Mouse (Mus musculus) gastrocnemius, postnatal 4 days (tissue): ENCODE measurements at regions not wholly inside any gene's neighbourhood (a gene's known extent, or its start where the extent isn't known, plus 50 kb on each side); places are given as distances from the start of the nearest gene placed in this dataset.

ENCODE experiments used
- DNase-seq, 2 experiments: peaks; one replicate each; pipeline ENCODE4 v3.0.0; 2021 to 2022; ENCODE audit warnings: low spot score in 2 of 2, mixed read lengths in 2 of 2

DNA sequence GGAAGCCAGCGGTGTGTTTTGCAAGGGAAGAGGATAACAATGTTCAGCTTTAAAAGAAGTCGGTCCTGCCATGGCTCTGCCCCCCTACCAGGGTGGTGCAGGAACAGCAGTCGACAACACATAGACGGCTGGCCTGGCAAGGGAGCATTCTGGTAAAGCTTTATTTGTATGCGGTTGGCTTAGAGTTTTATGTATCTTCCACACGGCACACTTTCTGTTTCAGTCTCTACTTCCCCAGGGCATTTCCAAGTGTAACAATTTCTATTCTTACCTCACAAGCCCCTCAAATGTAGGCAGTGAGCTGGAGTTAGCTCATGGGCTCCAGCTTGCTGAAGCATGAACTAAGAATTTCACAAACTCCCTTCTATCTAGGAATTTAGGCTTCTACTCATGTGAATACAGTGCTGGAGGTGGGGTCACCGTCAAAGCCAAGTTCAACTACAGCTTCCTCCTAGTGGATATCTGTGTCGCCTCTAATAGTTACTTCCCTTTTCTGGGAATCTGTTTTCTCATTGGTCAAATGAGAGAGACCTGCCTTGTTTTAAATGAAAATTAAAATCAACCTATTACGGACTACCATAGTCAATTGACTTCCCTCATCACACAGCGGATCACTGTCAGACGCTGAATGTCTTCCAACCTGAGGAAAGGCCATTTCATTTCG, 190.2 kb upstream of the Dynlrb2 start:
- DNase-seq: no peak

DNA sequence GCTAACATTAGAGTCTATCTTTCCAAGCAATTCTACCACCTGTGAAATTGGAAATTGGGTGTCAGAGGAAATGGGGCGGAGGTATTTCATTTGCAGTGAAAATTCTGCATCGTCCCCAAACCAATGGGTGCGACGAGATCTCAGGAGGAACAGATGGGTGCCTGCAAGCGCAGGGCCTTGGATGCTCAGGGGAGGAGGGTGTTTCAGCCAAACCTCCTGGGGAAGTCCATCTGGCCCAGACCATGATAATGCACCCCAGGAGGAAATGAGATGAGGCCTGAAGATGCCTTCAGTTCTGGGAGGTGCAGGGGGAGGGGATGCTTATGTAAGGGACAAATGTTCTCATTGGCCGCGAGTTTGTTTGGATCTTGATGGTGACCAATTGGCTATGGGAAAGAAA, 205.9 kb upstream of the Dynlrb2 start:
- DNase-seq: no peak

DNA sequence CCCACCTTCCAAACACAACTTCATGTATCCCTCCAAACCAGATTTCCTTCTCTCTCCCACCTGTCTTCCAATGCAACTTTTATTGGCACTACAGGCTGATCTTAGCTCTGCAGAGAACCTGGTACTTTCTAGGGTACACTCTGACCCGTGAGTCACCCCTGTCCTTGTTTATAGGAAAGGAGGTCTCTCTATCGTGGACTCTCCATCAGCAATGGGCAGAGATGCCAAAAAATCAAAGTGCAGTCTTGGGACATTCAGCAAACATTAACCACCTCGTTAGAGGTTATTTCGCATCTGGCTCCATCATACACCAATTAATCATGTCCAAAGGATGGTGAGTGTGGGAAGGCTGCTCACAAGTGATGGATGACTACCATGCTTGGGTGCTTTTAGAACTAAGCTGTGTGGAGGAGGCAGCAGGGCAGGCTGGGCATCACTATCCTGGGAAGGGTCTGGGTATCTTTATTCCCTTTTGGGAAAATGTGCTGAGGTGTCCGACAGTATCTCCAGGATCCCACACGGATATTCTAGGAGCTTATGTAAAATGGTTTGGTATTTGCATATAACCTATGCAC, 214.0 kb upstream of the Dynlrb2 start:
- DNase-seq: no peak

DNA sequence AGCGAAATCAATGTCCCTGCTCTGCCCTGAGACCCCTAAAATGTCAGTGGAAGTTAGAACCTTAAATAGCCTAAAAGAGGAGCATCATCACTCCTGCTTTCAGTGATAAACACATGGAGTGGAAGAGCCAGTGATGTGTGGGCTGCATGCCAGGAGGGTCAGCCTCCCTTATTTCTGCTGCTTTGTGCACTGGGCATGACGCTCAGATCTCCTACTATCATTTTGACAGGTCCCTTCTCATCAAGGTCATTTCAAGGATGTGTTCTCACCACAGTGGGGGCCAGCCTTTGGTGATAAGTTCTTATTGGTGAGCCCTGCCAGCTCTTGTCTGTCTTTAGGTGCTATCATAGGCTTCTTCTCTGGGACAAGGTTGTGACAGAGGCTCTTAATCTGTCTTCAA, 215.5 kb upstream of the Dynlrb2 start:
- DNase-seq: no peak

DNA sequence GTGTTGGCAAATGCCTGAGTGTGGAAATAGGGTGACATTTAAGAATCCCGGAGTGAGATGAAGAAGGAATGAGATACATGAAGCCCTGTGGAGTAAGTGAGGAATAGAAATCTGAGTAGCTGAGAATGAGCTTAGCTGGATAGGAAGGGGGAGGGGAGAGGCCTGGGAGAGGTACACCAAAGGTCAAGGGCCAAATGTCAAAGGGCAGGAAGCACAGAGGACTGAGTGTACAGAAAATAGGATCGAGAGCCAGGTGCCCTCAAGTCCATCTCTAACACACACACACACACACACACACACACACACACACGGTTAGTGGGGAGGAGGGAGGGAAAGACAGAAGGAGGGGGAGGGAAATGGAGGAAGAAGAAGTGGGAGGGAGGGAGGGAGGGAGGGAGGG, 220.8 kb upstream of the Dynlrb2 start:
- DNase-seq: no peak

DNA sequence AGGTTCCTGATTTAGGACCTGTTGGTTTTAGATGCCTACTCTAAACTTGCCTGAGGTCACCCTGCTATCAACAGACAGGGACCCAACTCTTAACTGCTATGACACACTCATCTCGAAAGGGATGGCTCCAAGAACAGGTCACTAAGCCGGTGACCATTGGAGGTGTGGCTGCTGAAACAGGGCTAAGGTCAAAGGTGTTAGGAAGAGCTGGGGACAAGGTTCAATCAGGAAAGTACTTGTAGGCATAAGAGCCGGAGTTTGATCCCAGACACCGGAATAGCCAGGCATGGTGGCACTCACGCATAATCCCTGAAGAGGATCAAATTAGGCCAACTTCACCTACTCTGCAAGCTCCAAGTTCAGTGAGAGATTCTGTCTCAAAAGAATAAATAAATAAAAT, 222.4 kb upstream of the Dynlrb2 start:
- DNase-seq: no peak

DNA sequence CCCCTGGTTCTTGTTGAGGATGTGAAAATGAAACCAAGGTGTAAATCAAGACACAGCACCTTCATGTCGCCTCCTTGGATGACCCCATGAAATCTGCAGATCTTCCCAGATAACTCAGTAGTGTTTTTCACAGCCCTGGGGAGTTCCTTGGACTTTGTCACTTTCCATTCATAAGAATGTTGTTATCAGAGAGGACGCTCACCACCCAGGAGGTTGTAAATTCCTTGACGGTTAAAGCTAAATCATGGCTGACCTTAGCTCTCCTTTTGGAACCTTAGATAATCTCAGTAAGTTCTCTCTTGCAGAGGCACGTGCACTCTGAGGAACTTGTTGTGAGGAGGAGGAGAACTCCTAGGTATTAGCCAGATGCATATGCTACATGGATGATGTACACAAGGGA, 229.8 kb upstream of the Dynlrb2 start:
- no peak for DNase-seq

DNA sequence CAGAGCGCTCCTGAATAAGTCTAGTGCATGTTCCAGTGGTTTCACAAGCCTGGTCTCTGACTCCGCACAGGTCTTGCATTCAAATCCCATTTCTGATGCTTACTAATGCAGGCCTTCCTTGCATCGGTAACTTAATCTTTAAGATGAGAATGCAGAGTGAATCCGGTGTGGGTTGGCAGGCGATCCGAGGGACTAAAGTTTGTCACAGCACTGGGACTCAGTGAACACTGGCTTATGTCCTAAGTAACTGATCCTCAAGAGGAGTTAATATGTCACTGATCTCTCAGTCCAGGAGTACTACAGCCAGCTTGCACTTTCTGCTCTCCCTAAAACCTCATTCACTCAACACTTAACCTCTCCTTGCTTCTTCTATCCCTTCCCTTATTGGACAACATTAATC, 233.5 kb upstream of the Dynlrb2 start:
- no peak for DNase-seq

DNA sequence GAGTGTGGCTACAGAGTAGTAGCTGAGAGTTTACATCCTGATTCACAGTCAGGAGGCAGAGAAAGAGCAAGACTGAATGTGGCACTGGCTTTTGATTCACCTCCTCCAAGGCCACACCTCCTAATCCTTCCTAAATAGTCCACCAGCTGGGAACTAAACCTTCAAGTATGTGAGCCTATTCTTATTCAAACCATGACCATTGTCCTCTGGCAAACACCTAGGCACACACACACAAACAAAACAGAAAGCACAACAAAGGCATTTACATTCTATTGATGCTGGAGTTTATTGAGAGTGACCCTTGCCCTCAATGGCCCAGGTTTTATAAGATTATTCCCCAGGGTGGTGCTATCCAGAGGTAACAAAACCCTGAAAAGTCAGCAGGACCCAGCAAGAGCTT, 235.4 kb upstream of the Dynlrb2 start:
- no peak for DNase-seq

DNA sequence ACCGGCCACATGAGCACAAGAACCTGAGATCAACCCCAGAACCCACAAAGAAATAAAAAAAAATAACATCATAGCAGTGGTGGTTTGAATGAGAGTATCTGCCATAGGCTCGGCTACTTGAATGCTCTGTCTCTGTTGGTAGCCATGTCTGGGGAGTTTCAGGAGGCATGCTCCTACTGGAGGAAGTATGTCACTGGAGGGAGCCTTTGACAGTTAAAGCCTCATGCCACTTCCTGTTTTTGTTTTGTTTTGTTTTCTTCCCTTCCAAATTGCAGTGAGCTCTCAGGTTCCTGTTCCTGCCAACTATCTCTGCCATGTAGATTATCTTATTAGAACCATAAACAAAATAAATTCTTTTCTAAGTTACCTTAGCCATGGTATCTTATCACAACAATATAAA, 236.1 kb upstream of the Dynlrb2 start:
- DNase-seq: no peak

DNA sequence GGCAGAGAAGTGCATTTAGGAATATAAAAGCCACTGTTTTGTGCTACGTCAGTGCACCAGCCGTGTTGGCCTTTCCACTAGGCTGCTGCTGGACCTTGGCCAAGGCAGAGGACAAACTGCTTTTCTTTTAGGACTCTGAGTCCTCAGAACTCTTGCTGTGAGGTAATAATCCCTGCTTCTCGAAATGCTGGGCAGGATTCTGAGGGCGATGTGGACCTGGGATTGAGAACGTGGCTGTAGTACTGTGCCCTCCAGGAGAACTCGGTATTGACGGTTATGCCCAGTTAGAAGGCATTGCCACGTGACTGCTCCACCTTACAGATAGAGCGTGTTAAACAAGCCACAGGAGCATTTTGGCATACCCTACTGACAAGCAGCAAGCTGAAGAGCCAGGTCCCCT, 236.6 kb upstream of the Dynlrb2 start:
- peak in 1 of 2 experiments; percentile 39 for DNase-seq

DNA sequence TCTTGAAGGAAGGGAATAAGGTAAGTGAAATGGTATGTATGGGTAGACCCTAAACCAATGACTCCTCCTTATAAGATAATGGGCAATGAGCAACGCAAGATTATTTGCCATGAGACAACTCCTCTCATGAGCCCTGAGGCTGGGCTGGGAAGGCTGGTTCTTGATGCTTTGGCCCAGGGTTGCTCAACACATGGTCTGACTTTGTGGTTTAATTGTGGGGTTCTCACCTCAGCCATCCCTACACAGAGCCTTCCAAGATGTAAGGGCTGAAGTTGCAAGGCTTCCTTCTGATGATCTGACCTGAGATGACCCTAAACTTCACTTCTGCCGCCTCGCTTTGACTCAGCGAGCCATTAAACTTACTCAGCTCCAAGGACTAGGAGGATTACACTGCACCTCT, 237.8 kb upstream of the Dynlrb2 start:
- DNase-seq: no peak

DNA sequence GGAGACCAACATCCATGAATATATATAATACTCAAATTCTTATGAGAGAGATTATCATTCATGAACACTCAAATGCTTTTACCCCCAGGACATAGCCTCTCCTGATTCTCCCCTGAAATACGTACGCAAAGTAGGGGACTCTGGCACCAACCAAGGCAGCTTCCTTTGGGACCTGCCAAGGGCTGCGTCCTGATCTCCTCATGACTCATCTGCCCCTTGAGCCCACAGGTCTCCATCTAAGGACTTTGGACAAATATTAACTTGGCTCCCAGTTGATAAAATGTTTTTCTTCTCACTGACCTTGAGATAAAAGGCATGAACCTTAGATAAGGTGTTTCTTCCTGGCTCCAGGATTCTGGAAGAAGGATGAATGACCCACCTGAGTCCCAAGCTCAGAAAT, 239.2 kb upstream of the Dynlrb2 start:
- no peak for DNase-seq

DNA sequence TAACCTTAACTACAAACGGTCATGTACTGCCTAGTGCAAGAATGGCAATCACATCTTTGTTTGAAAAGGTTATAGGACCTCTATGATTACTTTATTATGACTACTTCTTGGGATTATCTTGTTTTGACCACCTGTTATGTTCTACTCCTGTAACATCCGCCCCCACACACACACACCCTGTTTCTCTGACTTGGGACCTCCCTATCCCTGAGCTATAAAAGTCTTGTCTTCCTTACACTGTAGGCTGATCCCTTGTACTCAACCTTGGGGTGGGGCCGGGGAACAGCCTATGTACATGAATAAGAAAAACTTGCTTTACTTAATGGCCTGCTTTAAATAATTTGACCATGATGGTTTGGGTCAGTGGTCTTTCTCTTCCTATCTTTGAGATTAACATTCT, 240.7 kb upstream of the Dynlrb2 start:
- DNase-seq: no peak

DNA sequence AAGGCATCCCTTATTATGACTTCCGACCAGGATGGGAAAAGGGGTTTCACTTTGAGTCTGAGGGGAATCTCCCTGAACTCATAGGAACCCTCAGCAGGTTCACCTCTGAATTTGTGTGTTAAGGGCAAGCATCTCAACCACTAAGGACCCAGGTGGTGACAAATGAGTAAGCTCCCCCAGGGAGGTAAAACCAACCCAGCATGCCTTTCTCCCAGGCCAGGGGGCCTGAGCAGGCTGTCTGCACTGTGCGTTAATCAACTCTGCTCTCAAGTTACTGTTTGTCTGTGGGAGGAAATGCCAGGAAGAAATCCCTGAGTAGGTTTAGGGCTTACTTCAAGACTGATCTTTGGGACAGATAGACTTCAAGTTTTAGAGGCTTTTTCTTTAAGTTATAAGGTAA, 243.5 kb upstream of the Dynlrb2 start:
- DNase-seq: no peak

DNA sequence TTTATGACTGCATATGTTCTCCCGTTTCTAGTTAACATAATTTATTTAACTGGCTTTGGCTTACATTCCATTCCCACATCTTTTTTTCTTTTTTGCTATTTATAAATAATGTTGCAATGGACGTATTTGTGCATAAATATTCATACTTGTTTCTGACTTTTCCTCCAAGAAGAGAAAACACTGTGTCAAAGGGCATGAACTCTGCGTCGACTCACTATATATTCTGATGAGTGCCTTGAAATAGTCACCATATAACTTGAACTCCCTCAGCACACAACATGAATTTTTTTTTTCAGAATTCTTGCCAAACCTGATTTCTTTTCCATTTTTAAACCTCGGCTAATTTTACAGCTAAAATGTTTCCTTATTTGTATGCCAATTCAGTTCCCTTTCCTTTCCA, 249.4 kb upstream of the Dynlrb2 start:
- no peak for DNase-seq

DNA sequence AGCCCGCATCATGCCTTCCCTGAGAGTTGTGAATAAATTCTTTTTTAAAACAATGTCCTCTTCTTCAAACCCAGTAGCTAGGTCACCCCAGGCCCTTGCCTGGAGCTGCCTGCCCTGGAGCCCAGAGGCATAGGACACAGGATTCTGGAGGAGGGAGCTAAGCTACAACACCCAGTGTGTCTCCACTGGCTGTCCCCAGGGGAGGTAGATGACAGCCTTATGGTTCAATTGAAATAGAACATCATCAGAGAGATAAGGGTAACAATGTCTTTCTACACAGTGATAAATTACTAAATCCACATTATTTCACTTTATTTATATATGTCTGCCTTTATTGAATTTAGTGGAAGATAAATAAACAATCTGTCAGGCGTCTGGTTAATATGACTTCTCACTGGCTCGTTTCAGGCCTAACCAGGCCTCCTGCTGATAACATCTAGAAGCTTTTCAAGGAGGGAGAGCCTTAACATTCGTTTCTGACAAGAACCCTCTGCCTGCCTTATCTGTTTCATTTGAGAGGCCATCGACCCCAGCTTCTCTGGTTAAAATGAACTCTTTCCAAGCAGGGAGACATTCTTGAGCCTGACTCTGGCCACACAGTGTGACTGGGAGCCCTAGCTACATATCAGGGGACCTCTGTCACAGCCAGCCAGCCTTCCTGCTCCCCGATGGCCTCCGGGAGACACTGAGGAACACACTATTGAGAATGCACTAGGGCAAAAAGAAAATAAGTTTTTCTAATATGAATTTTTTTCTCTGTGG, 252.1 kb upstream of the Dynlrb2 start:
- DNase-seq: no peak

DNA sequence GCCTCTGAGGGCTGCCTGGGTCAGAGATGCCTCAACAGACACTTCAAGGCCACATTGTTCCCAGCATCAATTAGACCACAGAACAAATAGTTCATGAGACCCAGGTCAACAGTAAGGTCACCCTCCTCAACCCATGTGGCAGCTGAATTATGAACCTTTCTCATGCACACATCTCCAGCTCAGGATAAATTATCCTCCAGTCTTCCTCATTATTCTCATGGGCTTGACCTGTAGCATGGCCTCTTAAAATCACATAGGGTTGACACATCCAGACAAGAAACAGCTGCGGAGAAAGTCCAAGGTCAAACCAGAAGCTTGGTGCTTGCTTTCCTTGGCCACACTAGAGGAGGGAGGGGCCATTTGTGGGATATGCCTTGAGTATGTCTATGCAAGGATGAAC, 256.4 kb upstream of the Dynlrb2 start:
- no peak for DNase-seq

DNA sequence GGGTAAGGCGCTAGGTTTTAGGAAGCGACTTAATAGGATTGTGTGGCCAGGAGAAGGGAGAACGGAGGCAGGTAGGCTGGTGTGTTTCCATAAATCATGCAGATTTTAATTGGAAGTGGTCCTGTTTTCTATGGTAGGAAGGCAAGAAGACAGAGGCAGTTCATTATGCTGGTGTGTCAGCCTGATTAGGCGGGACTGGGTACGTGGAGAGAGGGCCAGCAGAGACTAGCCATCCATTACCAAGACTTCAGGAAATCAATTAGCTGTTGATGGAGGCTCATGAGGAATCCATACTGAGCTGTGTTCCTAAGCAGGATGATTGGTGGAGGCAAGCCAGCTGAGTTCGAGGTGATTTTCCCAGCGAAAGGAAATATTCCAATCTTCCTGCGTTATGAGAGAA, 261.3 kb upstream of the Dynlrb2 start:
- DNase-seq: no peak

DNA sequence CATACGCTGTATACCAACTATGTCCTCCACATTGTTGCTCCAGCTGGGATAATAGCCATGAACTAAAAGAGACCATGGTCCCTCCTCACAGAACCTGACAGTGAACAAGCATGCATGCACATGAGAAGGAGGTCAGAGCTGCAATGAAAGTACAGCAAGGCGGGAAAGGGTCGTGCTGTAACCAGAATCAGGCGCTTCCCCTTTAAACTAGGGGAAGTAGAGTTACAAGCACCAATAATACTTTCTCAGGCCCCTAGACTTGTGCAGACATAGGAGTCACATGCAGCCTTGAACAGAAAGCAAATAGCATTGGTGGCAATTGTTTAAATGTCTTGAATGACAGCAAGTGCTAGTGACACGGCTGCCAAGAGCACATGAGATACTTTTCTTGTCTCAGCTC, 261.8 kb upstream of the Dynlrb2 start:
- DNase-seq: no peak

DNA sequence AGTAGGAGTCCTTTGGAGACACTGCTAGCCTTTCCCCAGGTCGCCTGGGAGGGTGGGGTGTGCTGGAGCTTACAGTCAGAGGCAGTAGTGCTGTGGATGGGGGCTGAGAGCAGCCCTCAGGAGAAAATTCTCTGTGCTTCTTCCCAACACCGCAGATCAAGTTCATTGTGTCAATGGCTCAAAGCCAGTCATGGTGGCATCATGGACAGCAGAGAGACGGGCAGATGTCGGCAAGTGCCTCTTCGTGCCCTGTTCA, 262.9 kb upstream of the Dynlrb2 start:
- DNase-seq: no peak

DNA sequence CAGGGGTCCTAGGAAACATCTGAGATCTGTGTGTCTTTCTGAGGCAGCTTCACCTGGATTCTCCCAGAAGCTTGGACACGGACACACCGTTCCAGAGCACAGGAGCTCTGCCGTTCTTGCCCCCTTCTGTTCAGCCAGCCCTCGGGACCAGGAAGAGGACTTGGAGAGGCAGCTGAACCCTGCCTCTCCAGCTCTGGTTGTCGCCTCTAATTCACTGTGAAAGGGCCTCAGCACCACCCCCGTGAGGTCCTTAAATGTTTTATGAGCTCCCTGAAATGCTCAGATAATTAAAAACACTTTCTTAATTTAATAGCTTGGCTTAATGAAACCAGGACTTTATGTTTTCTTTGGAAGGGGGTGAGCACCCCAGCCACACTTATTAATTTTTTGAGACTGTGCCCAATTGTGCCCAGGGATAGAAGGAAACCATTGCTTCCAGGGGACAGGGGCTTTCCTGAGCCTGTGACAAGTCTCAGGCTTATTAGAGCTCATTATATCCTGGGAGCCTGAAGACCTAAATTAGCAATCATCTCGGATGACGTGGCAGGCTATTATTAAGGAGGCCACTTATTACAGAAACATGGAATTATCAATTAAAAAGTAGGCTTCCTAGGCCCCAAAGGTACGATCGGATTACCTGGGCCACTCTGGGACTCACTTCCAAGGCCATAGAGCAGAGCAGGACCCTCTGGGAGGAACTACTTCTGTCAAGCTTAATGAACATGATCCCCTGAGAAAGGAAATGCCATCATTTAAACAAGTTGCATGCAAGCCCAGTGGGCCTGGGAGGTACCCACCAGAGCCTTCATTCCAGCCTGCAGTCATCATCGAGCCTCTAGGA, 263.4 kb upstream of the Dynlrb2 start:
- DNase-seq: no peak
